Mouse (Mus musculus) layer of hippocampus, adult 18-20 months (tissue): Measurements from ENCODE around the gene Ptges2. TPM values are rescaled to one million over a fixed set of nuclear protein-coding genes. Genes with fewer than 3 reads are reported as not detected.

Experiments used
- DNase-seq, 2 experiments: peaks; one replicate each; pipeline ENCODE4 v3.0.0; 2022; ENCODE audit warnings: low spot score in 2 of 2
- total RNA-seq, 2 experiments: library from RNA; stranded (reverse); gene quantifications; 2 replicates each; pipeline ENCODE4 v1.2.3; 2021

Gene Ptges2
- total RNA-seq, 2 experiments from 2014 or later, result 35.1 to 41.4 TPM

- no peak for DNase-seq
Measured at GRCm38 (mm10) chr2:32413936-32414335, 18.2 kb downstream of the Ptges2 start.

GRCm38 (mm10) chr2:32415801-32416200 is 20.1 kb downstream of the Ptges2 start:
- DNase-seq, result no peak

DNA sequence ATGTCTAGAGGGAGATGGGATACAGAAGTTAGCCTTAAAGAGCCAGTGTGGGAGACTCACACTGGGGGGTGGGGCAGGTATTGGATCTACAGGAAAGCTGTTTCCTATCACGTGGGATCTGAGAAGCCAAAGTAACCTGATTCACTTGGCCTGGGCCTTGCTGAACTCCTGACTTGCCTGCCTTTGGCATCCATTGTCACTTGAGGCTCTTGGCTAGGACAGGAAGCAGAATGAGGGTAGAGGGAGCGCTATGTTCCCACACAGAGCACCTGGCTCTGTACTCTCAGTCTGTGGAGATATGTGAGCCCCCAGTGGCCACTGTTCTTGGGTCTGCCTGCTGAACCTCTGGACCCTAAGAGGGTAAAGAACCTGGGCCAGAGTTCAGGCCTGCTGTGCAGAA is 20.9 kb downstream of the Ptges2 start:
- no peak for DNase-seq

DNA sequence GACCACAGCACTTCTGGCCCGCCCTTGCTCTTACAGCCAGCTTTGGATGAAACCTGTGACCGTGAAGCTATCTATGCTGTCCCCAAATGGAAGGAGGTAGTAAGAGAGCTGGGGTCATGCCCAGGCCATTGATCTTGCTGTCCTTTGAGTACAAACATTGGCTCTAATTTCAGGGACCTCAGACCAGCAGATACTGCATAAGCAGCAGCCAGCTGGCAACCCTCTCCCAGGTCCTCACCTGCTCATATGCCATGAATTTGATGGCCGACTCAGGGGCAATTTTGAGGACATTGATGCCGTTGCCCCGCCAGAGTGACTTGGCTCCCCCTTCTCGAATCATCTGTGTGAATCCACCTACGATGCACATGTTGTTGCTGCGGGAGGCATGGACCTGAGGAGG is 21.8 kb downstream of the Ptges2 start:
- no peak for DNase-seq

DNA sequence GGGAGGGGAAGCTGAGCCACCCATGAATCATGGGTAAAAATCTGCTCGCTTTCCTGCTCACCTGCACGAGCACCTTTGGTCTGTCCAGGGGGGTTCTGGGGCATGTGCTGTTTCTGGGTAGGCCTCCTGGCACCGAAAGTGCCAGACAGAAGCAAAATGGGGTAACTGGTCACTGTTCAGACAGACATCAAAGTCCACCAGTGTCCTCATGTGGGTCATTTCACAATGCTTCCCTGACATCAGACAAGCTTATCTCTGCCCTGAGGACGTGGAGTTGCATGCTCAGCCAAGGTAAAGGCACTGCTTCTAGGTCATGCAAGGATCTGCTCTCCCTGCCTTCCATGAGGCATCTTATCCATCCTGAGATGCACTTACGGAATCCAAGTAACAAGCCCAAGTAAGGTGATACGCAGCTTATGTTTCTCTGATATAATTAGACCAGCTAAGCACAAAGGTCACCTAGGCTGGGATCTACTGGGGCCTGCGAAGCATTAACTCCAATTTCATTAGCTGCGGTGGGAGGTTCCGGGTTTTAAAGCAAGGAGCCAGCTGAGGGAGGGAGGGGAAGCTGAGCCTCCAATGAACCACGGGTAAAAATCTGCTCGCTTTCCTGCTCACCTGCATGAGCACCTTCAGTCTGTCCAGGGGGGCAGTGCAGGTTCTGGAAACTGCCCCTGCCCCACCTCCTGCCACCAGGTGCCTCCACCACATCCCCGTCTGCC is 22.9 kb downstream of the Ptges2 start:
- DNase-seq, result no peak

DNA sequence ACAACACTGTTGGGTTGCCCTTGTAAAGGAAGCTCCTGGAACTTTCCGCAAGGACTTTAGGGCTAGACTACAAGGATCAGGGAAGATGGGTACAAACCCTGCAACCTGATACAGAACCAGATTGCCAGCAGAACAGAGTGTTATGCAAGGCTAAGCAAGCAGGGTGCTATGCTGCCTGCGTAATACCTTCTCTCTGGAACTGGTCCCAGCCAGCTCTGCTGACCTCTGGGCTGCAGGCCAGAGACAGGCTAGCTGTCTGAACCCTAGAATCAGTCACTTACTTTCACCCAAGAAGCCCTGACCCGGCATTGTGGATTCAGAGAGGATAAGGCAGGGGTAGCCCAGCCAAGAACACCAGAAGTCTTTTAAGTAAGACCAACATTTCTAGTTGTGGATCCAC is 23.7 kb downstream of the Ptges2 start:
- DNase-seq, result no peak

- DNase-seq, result no peak
Measured at GRCm38 (mm10) chr2:32420066-32420608, 24.4 kb downstream of the Ptges2 start.

DNA sequence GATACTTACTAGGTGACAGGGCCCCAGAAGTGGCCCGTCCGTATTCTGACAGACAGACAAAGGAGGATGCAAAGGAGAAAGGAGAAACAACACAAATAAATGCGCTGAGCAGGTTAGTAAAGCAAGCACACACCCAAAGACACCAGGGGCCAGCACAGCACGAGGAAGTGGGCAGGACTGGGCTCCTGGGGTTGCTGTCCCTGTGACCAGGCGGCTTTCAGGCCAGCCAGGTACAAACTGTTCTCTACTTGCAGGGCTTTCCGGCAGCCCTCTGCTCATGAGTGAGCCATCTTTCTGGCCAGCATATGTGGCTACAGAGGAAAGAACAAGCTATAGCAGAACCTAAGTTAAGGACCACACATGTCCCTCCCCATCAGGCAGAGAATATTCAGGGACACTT is 25.0 kb downstream of the Ptges2 start:
- DNase-seq, result no peak

- DNase-seq, result no peak
Measured at GRCm38 (mm10) chr2:32421851-32422251, 26.2 kb downstream of the Ptges2 start.

- peak in 1 of 2 experiments; percentile 55 for DNase-seq
Measured at GRCm38 (mm10) chr2:32423481-32424331, 28.0 kb downstream of the Ptges2 start.

DNA sequence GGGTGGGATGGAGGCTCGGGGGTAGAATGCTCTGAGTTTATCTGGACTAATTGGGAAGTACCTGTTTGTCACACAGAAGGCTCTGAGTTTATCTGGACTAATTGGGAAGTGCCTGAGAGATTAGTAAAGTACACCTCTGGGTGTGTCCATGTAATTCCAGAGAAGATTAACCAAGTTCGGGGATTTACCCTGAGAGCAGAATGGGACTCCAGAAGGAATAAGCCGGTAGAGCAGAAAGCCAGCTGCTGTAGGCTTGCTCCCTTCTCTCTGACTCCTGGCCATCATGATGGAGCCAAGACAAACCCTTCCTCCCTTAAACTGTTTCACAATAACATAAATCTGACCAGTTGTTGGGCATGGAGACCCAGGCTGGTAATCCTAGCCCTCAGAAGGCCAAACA is 29.1 kb downstream of the Ptges2 start:
- no peak for DNase-seq

DNA sequence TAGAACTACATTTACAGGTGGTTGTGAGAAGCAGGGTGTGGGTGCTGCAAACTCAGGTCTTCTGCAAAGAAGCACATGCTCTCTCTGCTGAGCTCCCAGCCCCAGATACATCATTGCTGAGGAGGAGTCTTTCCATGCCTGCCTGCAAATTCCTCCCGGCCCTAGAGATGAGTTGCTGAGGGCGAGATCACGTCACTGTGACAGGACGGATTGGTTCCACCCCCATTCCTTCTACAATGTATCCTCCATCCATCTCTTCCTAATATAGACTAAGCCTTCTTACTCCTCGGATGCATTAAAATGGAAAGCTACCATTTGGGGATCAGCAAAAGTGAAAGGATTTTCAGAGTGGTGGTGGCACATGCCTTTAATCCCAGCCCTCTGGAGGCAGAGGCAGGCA is 29.9 kb downstream of the Ptges2 start:
- no peak for DNase-seq

GRCm38 (mm10) chr2:32426141-32426540 is 30.4 kb downstream of the Ptges2 start:
- DNase-seq, result no peak

GRCm38 (mm10) chr2:32427720-32428119 is 32.0 kb downstream of the Ptges2 start:
- DNase-seq, result no peak

DNA sequence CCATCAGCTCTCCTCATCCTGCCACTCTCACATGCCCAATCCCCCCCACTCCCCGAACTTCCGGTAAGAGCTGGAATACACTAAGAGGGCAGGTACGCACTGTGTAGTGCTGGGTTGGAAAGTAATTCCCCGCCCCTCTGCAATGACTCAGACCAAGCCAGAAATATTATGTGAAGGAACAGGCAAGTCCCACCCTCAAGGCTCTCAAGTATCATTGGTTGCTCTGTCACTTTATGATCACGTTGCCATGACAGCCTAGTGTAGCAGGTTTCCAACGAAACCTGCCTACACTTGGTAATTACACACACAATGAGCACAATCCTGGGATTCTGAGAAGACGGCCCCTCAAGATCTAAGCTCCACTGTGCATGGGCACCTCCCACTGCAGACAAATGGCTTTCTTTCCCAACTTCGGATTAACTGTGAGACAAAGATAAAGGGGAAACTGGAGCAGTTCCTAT is 32.6 kb downstream of the Ptges2 start:
- DNase-seq, result peak; percentile 62 to 72

- no peak for DNase-seq
Measured at GRCm38 (mm10) chr2:32429215-32429891, 33.7 kb downstream of the Ptges2 start.

DNA sequence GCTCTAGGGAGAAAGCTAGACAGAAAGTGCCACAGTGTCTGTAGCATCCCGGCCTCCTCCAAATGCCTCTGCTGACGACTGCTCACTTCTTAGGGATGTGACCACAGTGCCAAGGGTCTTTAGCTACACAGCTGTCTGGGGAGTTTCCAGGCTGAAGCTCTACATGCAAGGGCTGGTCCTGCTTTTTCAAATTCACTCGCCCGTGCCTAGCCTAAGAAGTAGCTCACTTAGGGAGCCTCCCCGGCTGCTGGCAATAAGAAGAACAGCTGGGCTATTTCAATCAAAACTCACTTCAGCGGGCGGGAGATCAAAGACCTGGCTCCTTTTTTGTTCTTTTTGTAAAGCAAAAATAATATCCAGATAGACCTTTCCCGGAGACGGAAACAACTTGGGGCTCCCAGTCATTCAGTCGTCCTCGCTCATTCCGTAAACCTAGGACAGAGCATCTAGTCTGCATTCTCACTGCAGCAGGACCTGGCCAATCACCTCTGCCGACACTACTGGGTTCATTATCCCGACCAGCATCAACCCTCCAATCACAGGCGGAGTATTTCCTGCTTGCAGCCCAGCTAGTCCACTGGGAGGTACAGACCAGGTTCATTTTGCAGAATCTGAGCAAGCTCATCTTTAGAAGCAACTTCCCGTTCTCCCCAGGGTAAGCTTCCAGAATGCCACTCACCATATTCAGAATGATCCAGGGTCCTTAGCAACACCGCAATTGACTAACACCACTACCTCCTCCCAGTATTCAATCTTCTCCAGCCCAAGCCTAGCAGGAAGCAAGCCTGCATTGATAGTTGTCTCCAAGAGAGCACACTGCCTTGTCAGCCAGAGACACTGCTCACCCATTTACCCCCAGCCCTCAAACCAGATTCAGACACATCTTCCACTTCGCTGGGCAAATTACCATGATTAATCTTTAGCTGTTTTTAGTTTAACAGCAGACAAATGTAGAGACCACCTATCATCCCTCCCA is 35.3 kb downstream of the Ptges2 start:
- DNase-seq, result peak; percentile 86 to 92

GRCm38 (mm10) chr2:32436686-32437372 is 41.1 kb downstream of the Ptges2 start:
- DNase-seq, result no peak

- no peak for DNase-seq
Measured at GRCm38 (mm10) chr2:32437612-32438166, 42.0 kb downstream of the Ptges2 start.
